Mouse (Mus musculus): Measurements from ENCODE around the gene Gm14147.
"Not testable (repeated sequence)": the region's sequence is repeated elsewhere in the genome, so short reads cannot be mapped to it uniquely, and the experiment has no call there.

Gene Gm14147

GRCm38 (mm10) chr2:151097945-151098344, at the start of gene Gm14147:
Gm14147 (plus strand) TSS chr2:151098245.
- DNase-seq (ENCODE audit: low spot score), result not testable (repeated sequence)

DNA sequence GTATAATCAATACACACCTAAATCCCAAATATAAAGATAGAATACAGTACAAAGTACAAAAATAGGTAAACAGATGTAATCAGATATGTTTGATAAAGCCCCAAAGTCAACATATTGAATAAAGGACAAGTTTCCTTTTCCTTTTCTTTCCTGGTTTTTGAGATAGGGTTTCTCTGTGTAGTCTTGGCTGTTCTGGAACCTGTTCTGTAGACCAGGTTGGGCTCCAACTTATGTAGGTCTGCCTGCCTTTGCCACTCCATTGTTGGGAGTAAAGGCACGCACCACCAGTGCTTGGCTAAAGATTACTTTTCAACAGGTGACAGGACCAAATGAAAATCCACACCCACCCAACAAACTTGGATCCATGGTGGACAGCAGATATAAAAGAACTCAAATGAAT, 41.4 kb upstream of the Gm14147 start:
- no peak for DNase-seq (ENCODE audit: low spot score)

- not testable (repeated sequence) for DNase-seq (ENCODE audit: low spot score)
Observed at GRCm38 (mm10) chr2:151092250-151092649, 5.8 kb upstream of the Gm14147 start, which contains the start of gene Gm14151. Gm14151 (minus strand) TSS chr2:151092350.
